Mouse (Mus musculus): ENCODE measurements around the gene Hps5.
"Not testable (repeated sequence)": the region's sequence is repeated elsewhere in the genome, so short reads cannot be mapped to it uniquely, and the experiment has no call there.

The Hps5 gene

GRCm38 (mm10) chr7:46827046-46827802 lies 31.4 kb upstream of the Hps5 start:
- peak; percentile 60 for DNase-seq

- DNase-seq: peak; percentile 59
These were observed 25.2 kb upstream of the Hps5 start for GRCm38 (mm10) chr7:46820876-46821632.

GRCm38 (mm10) chr7:46814012-46814411 lies 18.1 kb upstream of the Hps5 start:
- DNase-seq: no peak

- DNase-seq: no peak
These were observed 14.5 kb upstream of the Hps5 start for GRCm38 (mm10) chr7:46810325-46810724.

- no peak for DNase-seq
These were observed 915 bp upstream of the Hps5 start for GRCm38 (mm10) chr7:46796779-46797178.

GRCm38 (mm10) chr7:46796206-46796679 lies 379 bp upstream of the Hps5 start:
- DNase-seq: no peak

GRCm38 (mm10) chr7:46793871-46794270 lies 2.0 kb downstream of the Hps5 start:
- no peak for DNase-seq

- DNase-seq: no peak
These were observed 6.6 kb downstream of the Hps5 start for GRCm38 (mm10) chr7:46789177-46789849.

GRCm38 (mm10) chr7:46770706-46771105 lies 25.2 kb downstream of the Hps5 start:
- peak; percentile 72 for DNase-seq

GRCm38 (mm10) chr7:46768451-46768850 lies 27.4 kb downstream of the Hps5 start:
- DNase-seq: no peak

- DNase-seq: no peak
These were observed 28.5 kb downstream of the Hps5 start for GRCm38 (mm10) chr7:46767371-46767770.

- DNase-seq: no peak
These were observed 31.2 kb downstream of the Hps5 start for GRCm38 (mm10) chr7:46764672-46765071.

GRCm38 (mm10) chr7:46762601-46763000 lies 33.3 kb downstream of the Hps5 start:
- DNase-seq: no peak

- DNase-seq: no peak
These were observed 34.6 kb downstream of the Hps5 start for GRCm38 (mm10) chr7:46761049-46761795.

- no peak for DNase-seq
These were observed 44.4 kb downstream of the Hps5 start, which contains the start of gene Saa2 for GRCm38 (mm10) chr7:46751490-46751889. Saa2 (plus strand) TSS chr7:46751790.

- DNase-seq: no peak
These were observed 47.4 kb downstream of the Hps5 start for GRCm38 (mm10) chr7:46748459-46748858.

GRCm38 (mm10) chr7:46746381-46746780 lies 49.5 kb downstream of the Hps5 start:
- no peak for DNase-seq

GRCm38 (mm10) chr7:46745816-46746215 lies 50.0 kb downstream of the Hps5 start:
- DNase-seq: no peak

- not testable (repeated sequence) for DNase-seq
These were observed 53.0 kb downstream of the Hps5 start, which contains the start of gene Saa1 for GRCm38 (mm10) chr7:46742880-46743279. Saa1 (minus strand) TSS chr7:46742980.

- DNase-seq: not testable (repeated sequence)
These were observed 55.8 kb downstream of the Hps5 start for GRCm38 (mm10) chr7:46740041-46740440.

GRCm38 (mm10) chr7:46738561-46739460 lies 57.1 kb downstream of the Hps5 start:
- peak; percentile 12 for DNase-seq
